Mouse (Mus musculus): ENCODE results near the gene Rab31. TPM values are rescaled to one million over a fixed set of nuclear protein-coding genes. Genes with fewer than 3 reads are reported as not detected.

Gene Rab31
- polyA plus RNA-seq (2015; fragmentation: Nextera tagmentation; extraction: Ambion mirVana): 28.3 and 29.6 TPM in 2 replicates

DNA sequence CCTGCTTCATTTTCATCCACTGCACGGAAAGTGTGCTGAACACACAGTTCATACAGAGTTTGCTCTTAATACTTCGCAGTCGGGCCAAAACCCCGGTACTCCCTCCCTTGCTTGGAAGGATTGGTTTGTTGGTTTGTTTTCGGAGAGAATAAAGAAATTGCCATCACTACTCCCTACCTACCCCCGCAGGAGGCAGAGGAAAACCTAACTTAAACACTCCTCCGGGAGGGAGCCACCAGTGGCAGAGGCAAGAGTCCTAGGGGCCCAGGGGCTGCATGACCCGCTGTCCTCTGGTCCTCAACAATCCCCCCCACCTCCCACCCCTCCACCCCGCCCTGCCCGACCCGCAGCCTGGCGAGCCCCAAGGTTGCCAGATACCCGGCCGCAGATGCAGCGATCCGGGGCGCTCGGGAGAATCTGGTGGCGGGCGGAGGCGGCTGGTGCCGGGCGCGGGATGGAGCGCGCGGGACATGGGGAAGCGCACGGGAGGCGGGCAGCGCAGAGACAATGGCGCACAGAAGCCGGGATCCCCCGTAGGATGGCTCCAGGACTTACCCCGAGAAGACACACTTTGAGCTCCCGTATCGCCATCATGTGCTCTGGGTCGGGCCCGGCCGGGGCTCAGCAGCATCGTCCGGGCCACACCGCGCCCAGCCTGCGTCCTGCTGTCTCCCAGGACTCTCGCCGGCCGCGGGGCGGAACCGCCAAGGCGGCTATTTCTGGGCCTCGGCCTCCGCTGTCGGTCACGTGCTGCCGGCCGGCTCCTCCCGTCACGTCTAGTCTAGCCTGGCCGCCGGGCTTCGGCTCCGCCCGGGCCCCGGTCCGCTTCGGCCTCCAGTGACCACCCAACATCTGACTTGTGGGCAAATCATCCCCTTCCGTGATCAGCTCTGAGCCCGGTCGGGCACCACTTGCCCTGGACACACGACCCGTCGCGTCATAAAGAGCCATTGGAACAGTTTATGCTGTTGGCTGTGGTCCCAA, at the start of gene Rab31:
Rab31 (minus strand) TSS at position 802 of the 984 bp plus-strand sequence.
- under 1% methylated on average over 74 of the region's 75 CpGs for WGBS
- peak within 1 kb of the TSS; percentile 85 for H3K4me3 ChIP-seq (ENCODE audit: low read length)
- H3K27ac ChIP-seq (ENCODE audit: low read length): peak within 1 kb of the TSS; percentile 11
- H3K36me3 ChIP-seq (ENCODE audit: control insufficient read depth, insufficient read depth): no peaks in the 10 kb centered on the region
- no peaks in the 10 kb centered on the region for H3K9me3 ChIP-seq (replicated peaks; ENCODE audit: control insufficient read depth, low read length)
- peak within 1 kb of the TSS; percentile 97 for H3K4me2 ChIP-seq (ENCODE audit: low read depth, low read length)
- H3K27me3 ChIP-seq (ENCODE audit: control insufficient read depth, insufficient read depth, low read length): no peaks in the 10 kb centered on the region
- peak; percentile 86 for ATAC-seq (replicated peaks; ENCODE audit: extremely low read depth, insufficient read depth, low FRiP score)
- peaks cover 26% of the 10 kb centered on the region for H3K4me1 ChIP-seq (ENCODE audit: control insufficient read depth, insufficient read depth, low read length)
- peak within 1 kb of the TSS; percentile 84 for H3K9ac ChIP-seq (ENCODE audit: low read length)

DNA sequence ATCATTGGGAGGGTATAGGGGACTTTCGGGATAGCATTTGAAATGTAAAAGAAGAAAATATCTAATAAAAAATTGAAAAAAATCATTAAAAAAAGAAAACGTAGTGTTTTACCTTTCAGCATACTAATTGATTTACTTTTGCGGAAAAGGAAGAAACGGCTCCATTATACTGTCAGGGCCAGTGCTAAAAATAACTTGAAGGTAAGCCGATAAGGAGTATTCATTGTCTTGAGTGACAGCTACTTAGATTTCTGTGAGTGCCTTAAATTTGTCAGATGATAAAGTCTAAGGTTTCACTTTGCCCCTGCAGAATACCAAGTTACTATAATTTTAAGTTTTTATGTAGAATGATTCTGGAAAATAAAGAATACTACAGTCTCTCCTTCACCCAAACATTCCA, 47.6 kb upstream of the Rab31 start:
- Histone ChIP-seq H3K27ac (ENCODE audit: low read length) (no peak overlapping the region), H3K9me3 (replicated peaks; ENCODE audit: control insufficient read depth, low read length) (no peaks in the 10 kb centered on the region), H3K4me1 (ENCODE audit: control insufficient read depth, insufficient read depth, low read length) (peaks cover 10% of the 10 kb centered on the region), H3K4me3 (ENCODE audit: low read length) (no peak overlapping the region), H3K27me3 (ENCODE audit: control insufficient read depth, insufficient read depth, low read length) (no peaks in the 10 kb centered on the region), H3K4me2 (ENCODE audit: low read depth, low read length) (no peak overlapping the region), H3K9ac (ENCODE audit: low read length) (no peak overlapping the region), H3K36me3 (ENCODE audit: control insufficient read depth, insufficient read depth) (peaks cover 34% of the 10 kb centered on the region)
- ATAC-seq (replicated peaks; ENCODE audit: extremely low read depth, insufficient read depth, low FRiP score): no peak
- 48% methylated on average over 5 of the region's 5 CpGs for WGBS

DNA sequence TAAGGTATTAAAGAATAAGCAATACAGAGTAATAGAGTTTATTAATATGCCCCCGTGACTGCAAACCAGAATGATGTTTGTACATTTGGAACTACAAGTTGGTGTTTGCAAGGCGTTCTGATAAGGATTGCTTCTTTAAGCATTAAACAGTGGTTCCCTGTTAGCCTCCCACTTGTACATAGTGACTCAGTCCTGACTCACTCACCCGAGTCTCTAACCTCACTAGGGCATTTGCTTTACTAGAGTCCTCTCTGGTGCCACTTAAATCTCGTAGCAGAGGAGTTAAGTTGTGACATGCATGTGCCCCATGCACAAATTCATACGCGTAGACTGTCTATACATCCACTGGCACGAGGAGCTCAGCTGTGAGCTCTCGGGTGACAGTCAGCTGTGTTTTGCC, 41.2 kb upstream of the Rab31 start:
- Histone ChIP-seq H3K4me1 (ENCODE audit: control insufficient read depth, insufficient read depth, low read length) (no peaks in the 10 kb centered on the region; the same call in 1 of the 2 replicates), H3K4me2 (ENCODE audit: low read depth, low read length) (no peak overlapping the region), H3K27ac (ENCODE audit: low read length) (no peak overlapping the region), H3K36me3 (ENCODE audit: control insufficient read depth, insufficient read depth) (peaks cover 58% of the 10 kb centered on the region), H3K27me3 (ENCODE audit: control insufficient read depth, insufficient read depth, low read length) (no peaks in the 10 kb centered on the region), H3K9ac (ENCODE audit: low read length) (no peak overlapping the region), H3K4me3 (ENCODE audit: low read length) (no peak overlapping the region), H3K9me3 (replicated peaks; ENCODE audit: control insufficient read depth, low read length) (no peaks in the 10 kb centered on the region)
- no peak for ATAC-seq (replicated peaks; ENCODE audit: extremely low read depth, insufficient read depth, low FRiP score)
- 88% methylated on average over 8 of the region's 8 CpGs for WGBS

DNA sequence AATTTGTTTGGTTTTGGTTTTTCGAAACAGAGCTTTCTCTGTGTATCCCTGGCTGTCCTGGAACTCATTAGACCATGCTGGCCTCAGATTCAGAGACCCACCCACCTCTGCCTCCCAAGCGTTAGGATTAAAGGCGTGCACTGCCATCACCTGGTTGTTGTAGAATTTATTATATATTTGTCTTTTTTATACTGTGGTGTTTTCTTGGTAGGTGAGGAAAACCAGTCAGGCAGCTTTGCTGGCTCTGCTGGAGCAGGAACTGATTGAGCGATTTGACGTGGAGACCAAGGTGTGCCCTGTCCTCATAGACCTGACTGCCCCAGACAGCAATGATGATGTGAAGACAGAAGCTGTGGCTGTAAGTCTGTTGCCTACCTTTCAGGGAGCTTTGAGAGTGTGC, 38.5 kb upstream of the Rab31 start:
- Histone ChIP-seq H3K4me3 (ENCODE audit: low read length) (no peak overlapping the region), H3K27me3 (ENCODE audit: control insufficient read depth, insufficient read depth, low read length) (no peaks in the 10 kb centered on the region), H3K36me3 (ENCODE audit: control insufficient read depth, insufficient read depth) (peaks cover 39% of the 10 kb centered on the region), H3K4me2 (ENCODE audit: low read depth, low read length) (no peak overlapping the region), H3K27ac (ENCODE audit: low read length) (no peak overlapping the region), H3K4me1 (ENCODE audit: control insufficient read depth, insufficient read depth, low read length) (no peaks in the 10 kb centered on the region; the same call in 1 of the 2 replicates), H3K9ac (ENCODE audit: low read length) (no peak overlapping the region), H3K9me3 (replicated peaks; ENCODE audit: control insufficient read depth, low read length) (no peaks in the 10 kb centered on the region)
- 86% methylated on average over 5 of the region's 5 CpGs for WGBS
- ATAC-seq (replicated peaks; ENCODE audit: extremely low read depth, insufficient read depth, low FRiP score): no peak

GRCm38 (mm10) chr17:65806416-65806815, 33.9 kb upstream of the Rab31 start:
- WGBS: 82% methylated on average over 2 of the region's 2 CpGs
- H3K27ac ChIP-seq (ENCODE audit: low read length): no peak overlapping the region
- no peak for ATAC-seq (replicated peaks; ENCODE audit: extremely low read depth, insufficient read depth, low FRiP score)
- H3K4me2 ChIP-seq (ENCODE audit: low read depth, low read length): no peak overlapping the region
- no peak overlapping the region for H3K9ac ChIP-seq (ENCODE audit: low read length)
- no peaks in the 10 kb centered on the region for H3K9me3 ChIP-seq (replicated peaks; ENCODE audit: control insufficient read depth, low read length)
- no peak overlapping the region for H3K4me3 ChIP-seq (ENCODE audit: low read length)
- no peaks in the 10 kb centered on the region for H3K27me3 ChIP-seq (ENCODE audit: control insufficient read depth, insufficient read depth, low read length)
- H3K36me3 ChIP-seq (ENCODE audit: control insufficient read depth, insufficient read depth): peaks cover 14% of the 10 kb centered on the region
- peaks cover 3% of the 10 kb centered on the region for H3K4me1 ChIP-seq (ENCODE audit: control insufficient read depth, insufficient read depth, low read length)

- Histone ChIP-seq H3K27me3 (ENCODE audit: control insufficient read depth, insufficient read depth, low read length) (no peaks in the 10 kb centered on the region), H3K4me3 (ENCODE audit: low read length) (no peak overlapping the region), H3K36me3 (ENCODE audit: control insufficient read depth, insufficient read depth) (peaks cover 10% of the 10 kb centered on the region), H3K27ac (ENCODE audit: low read length) (no peak overlapping the region), H3K4me2 (ENCODE audit: low read depth, low read length) (no peak overlapping the region), H3K9me3 (replicated peaks; ENCODE audit: control insufficient read depth, low read length) (no peaks in the 10 kb centered on the region), H3K4me1 (ENCODE audit: control insufficient read depth, insufficient read depth, low read length) (peaks cover 3% of the 10 kb centered on the region), H3K9ac (ENCODE audit: low read length) (no peak overlapping the region)
- ATAC-seq (replicated peaks; ENCODE audit: extremely low read depth, insufficient read depth, low FRiP score): no peak
- WGBS: 66% methylated on average over 4 of the region's 4 CpGs
These were observed 33.4 kb upstream of the Rab31 start for GRCm38 (mm10) chr17:65805966-65806365.

DNA sequence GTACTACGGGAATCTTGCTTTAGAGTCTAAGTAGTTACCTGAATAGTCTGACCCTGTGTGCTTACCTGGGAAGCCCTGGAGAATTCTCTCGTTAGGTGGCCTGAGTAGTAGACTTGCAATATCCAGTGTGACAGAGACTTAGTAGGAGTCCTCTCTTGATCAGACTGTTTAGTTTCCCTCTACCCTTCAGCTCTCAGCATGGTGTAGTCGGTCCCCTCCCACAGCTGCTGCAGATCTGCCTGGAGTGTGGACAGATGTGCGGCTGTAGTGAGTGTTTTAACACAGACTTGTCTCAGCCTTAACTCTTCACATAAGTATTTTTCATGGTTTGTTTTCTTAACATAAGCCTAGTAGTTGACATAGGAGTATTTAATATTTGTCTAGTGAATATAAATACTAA, 29.5 kb upstream of the Rab31 start:
- Histone ChIP-seq H3K27ac (ENCODE audit: low read length) (no peak overlapping the region), H3K36me3 (ENCODE audit: control insufficient read depth, insufficient read depth) (peaks cover 6% of the 10 kb centered on the region; the same call in 1 of the 2 replicates), H3K9me3 (replicated peaks; ENCODE audit: control insufficient read depth, low read length) (no peaks in the 10 kb centered on the region), H3K4me1 (ENCODE audit: control insufficient read depth, insufficient read depth, low read length) (peaks cover 11% of the 10 kb centered on the region), H3K9ac (ENCODE audit: low read length) (no peak overlapping the region), H3K4me3 (ENCODE audit: low read length) (no peak overlapping the region), H3K4me2 (ENCODE audit: low read depth, low read length) (no peak overlapping the region), H3K27me3 (ENCODE audit: control insufficient read depth, insufficient read depth, low read length) (no peaks in the 10 kb centered on the region)
- ATAC-seq (replicated peaks; ENCODE audit: extremely low read depth, insufficient read depth, low FRiP score): no peak; the same call in 1 of the 2 replicates
- WGBS: 60% methylated on average over 4 of the region's 4 CpGs

DNA sequence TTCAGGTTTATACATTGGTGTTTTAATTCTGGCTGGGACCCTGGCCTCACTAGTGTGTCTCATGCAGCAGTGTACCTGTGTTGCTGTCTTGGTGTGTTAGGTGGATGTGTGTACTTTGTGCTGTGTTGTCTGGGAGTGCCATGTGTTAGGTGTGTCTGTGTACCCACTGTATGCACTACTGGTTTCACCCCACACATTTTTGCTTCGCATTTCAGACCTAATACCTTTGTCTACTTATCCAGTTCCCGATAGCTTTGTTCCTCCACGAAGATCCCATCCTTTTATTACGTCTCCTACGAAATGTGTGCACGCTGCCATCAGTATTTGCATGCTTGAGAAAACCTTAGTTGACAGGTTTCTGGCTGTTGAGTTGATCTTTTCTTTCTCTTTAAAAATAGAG, 27.9 kb upstream of the Rab31 start:
- Histone ChIP-seq H3K9me3 (replicated peaks; ENCODE audit: control insufficient read depth, low read length) (no peaks in the 10 kb centered on the region), H3K4me3 (ENCODE audit: low read length) (no peak overlapping the region), H3K4me2 (ENCODE audit: low read depth, low read length) (no peak overlapping the region), H3K4me1 (ENCODE audit: control insufficient read depth, insufficient read depth, low read length) (peaks cover 11% of the 10 kb centered on the region; the same call in 1 of the 2 replicates), H3K27ac (ENCODE audit: low read length) (no peak overlapping the region), H3K9ac (ENCODE audit: low read length) (no peak overlapping the region), H3K27me3 (ENCODE audit: control insufficient read depth, insufficient read depth, low read length) (no peaks in the 10 kb centered on the region), H3K36me3 (ENCODE audit: control insufficient read depth, insufficient read depth) (peaks cover 6% of the 10 kb centered on the region; the same call in 1 of the 2 replicates)
- 92% methylated on average over 6 of the region's 6 CpGs for WGBS
- no peak for ATAC-seq (replicated peaks; ENCODE audit: extremely low read depth, insufficient read depth, low FRiP score)

DNA sequence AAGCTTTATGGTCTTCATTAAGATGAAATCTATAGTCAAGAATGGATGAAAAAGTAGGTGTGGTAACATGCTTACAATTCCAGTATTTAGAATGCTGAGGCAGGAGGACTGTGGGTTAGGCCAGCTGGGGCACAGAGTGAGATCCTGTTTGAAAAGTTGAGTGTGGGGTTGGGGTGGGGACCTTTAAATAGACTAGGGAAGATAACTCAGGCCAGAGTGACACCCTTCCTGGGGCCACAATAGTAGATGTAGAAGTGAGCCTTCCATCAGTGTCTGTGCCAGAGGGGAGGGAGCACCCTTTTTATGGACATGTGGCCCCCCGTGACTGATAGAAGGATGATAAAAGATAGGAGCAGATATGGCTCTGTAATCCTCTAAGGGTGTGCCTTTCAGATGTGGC, 26.8 kb upstream of the Rab31 start:
- Histone ChIP-seq H3K27me3 (ENCODE audit: control insufficient read depth, insufficient read depth, low read length) (no peaks in the 10 kb centered on the region), H3K27ac (ENCODE audit: low read length) (no peak overlapping the region), H3K4me3 (ENCODE audit: low read length) (no peak overlapping the region), H3K9ac (ENCODE audit: low read length) (no peak overlapping the region), H3K9me3 (replicated peaks; ENCODE audit: control insufficient read depth, low read length) (no peaks in the 10 kb centered on the region), H3K4me2 (ENCODE audit: low read depth, low read length) (no peak overlapping the region), H3K36me3 (ENCODE audit: control insufficient read depth, insufficient read depth) (peaks cover 8% of the 10 kb centered on the region; the same call in 1 of the 2 replicates), H3K4me1 (ENCODE audit: control insufficient read depth, insufficient read depth, low read length) (peaks cover 11% of the 10 kb centered on the region; the same call in 1 of the 2 replicates)
- WGBS: 50% methylated on average over 1 of the region's 1 CpGs
- ATAC-seq (replicated peaks; ENCODE audit: extremely low read depth, insufficient read depth, low FRiP score): 0 out of 2 replicates have a peak, but pooled peaks have one; percentile 30

Data from heart, embryonic 16.5 days (tissue).